Mouse (Mus musculus): ENCODE results near the gene P2rx7. TPM values are rescaled to one million over a fixed set of nuclear protein-coding genes. Genes with fewer than 3 reads are reported as not detected.

P2rx7 gene
- polyA plus RNA-seq, 1 experiment from 2014 or later: 1.3 TPM

GRCm38 (mm10) chr5:122736761-122737160 is 93.0 kb downstream of the P2rx7 start:
- no peak overlapping the region for H3K9ac ChIP-seq (ENCODE audit: low read depth, low read length)
- no peak overlapping the region for H3K4me2 ChIP-seq (ENCODE audit: low read depth, low read length)
- H3K4me1 ChIP-seq (ENCODE audit: control insufficient read depth, low read depth, low read length): peaks cover 14% of the 10 kb centered on the region
- WGBS (ENCODE audit: insufficient replicate concordance): 86% methylated on average over 15 of the region's 15 CpGs
- H3K27ac ChIP-seq (ENCODE audit: low read length): no peak overlapping the region
- H3K9me3 ChIP-seq (replicated peaks; ENCODE audit: control insufficient read depth, low read length): no peaks in the 10 kb centered on the region
- ATAC-seq (ENCODE audit: low read depth): no peak
- H3K36me3 ChIP-seq (ENCODE audit: control insufficient read depth, insufficient read depth): no peaks in the 10 kb centered on the region; the same call in 1 of the 2 replicates
- H3K27me3 ChIP-seq (ENCODE audit: control insufficient read depth, insufficient read depth, low read depth, low read length): no peaks in the 10 kb centered on the region
- H3K4me3 ChIP-seq (ENCODE audit: low read depth, low read length): no peak overlapping the region

Small RNA genes within 50 kb of the gene (microRNA-seq; reads per million reads assigned to microRNA genes)
- not detected for gene Mir8115

Other genes starting within 250 kb of the P2rx7 start
- 14.7 and 14.9 TPM in 2 replicates for gene Anapc7, start 222.2 kb upstream of the P2rx7 start, polyA plus RNA-seq (2015; fragmentation: Nextera tagmentation; extraction: Ambion mirVana)
- gene Atp2a2, start 141.7 kb upstream of the P2rx7 start, polyA plus RNA-seq (2015; fragmentation: Nextera tagmentation; extraction: Ambion mirVana): 10.0 and 11.3 TPM in 2 replicates
- gene Ift81, start 29.4 kb upstream of the P2rx7 start, polyA plus RNA-seq (2015; fragmentation: Nextera tagmentation; extraction: Ambion mirVana): 1.9 and 2.2 TPM in 2 replicates
- gene P2rx4, start 63.6 kb downstream of the P2rx7 start, polyA plus RNA-seq (2015; fragmentation: Nextera tagmentation; extraction: Ambion mirVana): 29.4 and 31.3 TPM in 2 replicates
- 7.6 and 8.4 TPM in 2 replicates for gene Camkk2, start 135.5 kb downstream of the P2rx7 start, polyA plus RNA-seq (2015; fragmentation: Nextera tagmentation; extraction: Ambion mirVana)
- 199 and 210 TPM in 2 replicates for gene Anapc5, start 177.4 kb downstream of the P2rx7 start, polyA plus RNA-seq (2015; fragmentation: Nextera tagmentation; extraction: Ambion mirVana)
- 10.5 and 10.6 TPM in 2 replicates for gene Rnf34, start 206.1 kb downstream of the P2rx7 start, polyA plus RNA-seq (2015; fragmentation: Nextera tagmentation; extraction: Ambion mirVana)